Mouse (Mus musculus) myocyte (in vitro differentiated cells): Measurements from ENCODE around the gene Cc2d1a.

Source experiments
- CEBPB ChIP-seq: IDR thresholded peaks from 2 replicates; pipeline ENCODE4 v1.6.1; 2011; ENCODE audit warnings: mild to moderate bottlenecking, moderate library complexity; ENCODE audit not compliant: poor library complexity, insufficient read depth, severe bottlenecking
- E2F4 ChIP-seq: IDR thresholded peaks from one replicate; pipeline ENCODE4 v1.6.1; 2011; ENCODE audit warnings: mild to moderate bottlenecking, control low read depth, moderate library complexity; ENCODE audit not compliant: insufficient read depth
- MAX ChIP-seq: IDR thresholded peaks from one replicate; pipeline ENCODE4 v1.6.1; 2011; ENCODE audit warnings: low read depth, mild to moderate bottlenecking, control low read depth
- MYOD1 ChIP-seq, 3 experiments: IDR thresholded peaks; one replicate each; pipeline ENCODE4 v1.6.1; 2011; ENCODE audit warnings: control low read depth in 2 of 3, low read depth in 2 of 3, mild to moderate bottlenecking in 2 of 3, moderate library complexity in 1 of 3; ENCODE audit not compliant: insufficient read length in 2 of 3, control insufficient read depth in 1 of 3
- MYOG ChIP-seq, 3 experiments: IDR thresholded peaks; one replicate each; pipeline ENCODE4 v1.6.1; 2011; ENCODE audit warnings: control low read depth in 2 of 3, low read depth in 2 of 3, mild to moderate bottlenecking in 2 of 3; ENCODE audit not compliant: insufficient read length in 2 of 3, control insufficient read depth in 1 of 3, insufficient read depth in 1 of 3
- POLR2A ChIP-seq: IDR thresholded peaks from one replicate; pipeline ENCODE4 v1.6.1; 2011; ENCODE audit warnings: low read depth, mild to moderate bottlenecking, control low read depth, moderate library complexity; ENCODE audit not compliant: insufficient read length
- POLR2AphosphoS2 ChIP-seq: IDR thresholded peaks from one replicate; pipeline ENCODE4 v1.6.1; 2011; ENCODE audit warnings: low read depth, control low read depth; ENCODE audit not compliant: insufficient read length
- SRF ChIP-seq: IDR thresholded peaks from one replicate; pipeline ENCODE4 v1.6.1; 2011; ENCODE audit warnings: low read depth; ENCODE audit not compliant: control insufficient read depth, insufficient read length
- TCF12 ChIP-seq: IDR thresholded peaks from one replicate; pipeline ENCODE4 v1.6.1; 2011; ENCODE audit warnings: mild to moderate bottlenecking, control low read depth; ENCODE audit not compliant: poor library complexity, insufficient read depth, severe bottlenecking
- TCF3 ChIP-seq: IDR thresholded peaks from one replicate; pipeline ENCODE4 v1.6.1; 2011; ENCODE audit warnings: low read depth, control low read depth; ENCODE audit not compliant: insufficient read length
- USF1 ChIP-seq: IDR thresholded peaks from one replicate; pipeline ENCODE4 v1.6.1; 2011; ENCODE audit warnings: low read depth, mild to moderate bottlenecking, control low read depth, moderate library complexity

GRCm38 (mm10) chr8:84103601-84104000 is 44.1 kb downstream of the Cc2d1a start:
- TF ChIP-seq POLR2A: no peak
- no peak for TF ChIP-seq MAX
- TF ChIP-seq USF1: no peak
- no peak for TF ChIP-seq TCF12
- TF ChIP-seq POLR2AphosphoS2: no peak
- no peak for TF ChIP-seq TCF3
- no peak for TF ChIP-seq E2F4
- no peak for TF ChIP-seq MYOD1 (IDR thresholded peaks at IDR 0.05; ENCODE audit: control insufficient read depth in 1 of 3, insufficient read length in 2 of 3, low read depth in 2 of 3)
- no peak for TF ChIP-seq CEBPB
- no peak for TF ChIP-seq MYOG (IDR thresholded peaks at IDR 0.05; ENCODE audit: control insufficient read depth in 1 of 3, insufficient read depth in 1 of 3, insufficient read length in 2 of 3, low read depth in 2 of 3)
- no peak for TF ChIP-seq SRF
